24 mouse cellular contexts compared by ENCODE assay signal in the genomic region with DNA sequence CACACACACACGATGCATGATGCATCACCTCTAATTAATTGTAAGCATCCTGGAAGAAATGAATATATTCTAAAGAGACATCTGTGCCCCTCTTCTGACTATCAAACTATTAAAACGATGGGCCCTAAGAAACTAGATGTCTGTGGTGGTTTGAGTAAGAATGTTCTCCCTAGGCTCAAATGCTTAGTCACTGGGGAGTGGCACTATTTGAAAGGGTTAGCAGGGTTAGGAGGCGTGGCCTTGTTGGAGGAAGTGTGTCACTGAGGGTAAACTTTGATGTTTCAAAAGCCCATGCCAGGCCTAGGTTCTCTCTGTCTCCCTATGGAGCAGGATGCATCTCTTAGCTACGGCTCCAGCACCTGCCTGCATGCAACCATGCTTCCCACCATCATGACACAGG. TPM values are rescaled to one million over a fixed set of nuclear protein-coding genes. Genes with fewer than 3 reads are reported as not detected.
DNase-seq lines count a peak whose midpoint lies in the region; ATAC-seq and TF ChIP-seq lines count a peak whose summit lies in the region.
"Had no signal": no experiment of that assay in that cellular context is flagged by ENCODE, and none has a peak within 500 bp of the region (broad histone marks: within the 10 kb centered on the region; RNA-seq: fewer than 3 reads in every experiment).

No protein-coding gene starts in this region.

- peaks cover 9% of the 10 kb centered on the region; the same call in 1 of the 2 replicates for H3K36me3 ChIP-seq in E14TG2a.4 (ENCODE audit: insufficient read depth, low read length)
- H3K36me3 ChIP-seq in hindbrain, embryonic 13.5 days = no peaks in the 10 kb centered on the region
- H3K36me3 ChIP-seq: forebrain, embryonic 10.5 days; G1E; hindbrain, embryonic 15.5 days had no signal

- no peak overlapping the region for H3K9ac ChIP-seq in hindbrain, embryonic 13.5 days
- H3K9ac ChIP-seq: forebrain, embryonic 13.5 days; hindbrain, embryonic 15.5 days had no signal

- no peak overlapping the region for H3K4me2 ChIP-seq in hindbrain, embryonic 13.5 days
- H3K4me2 ChIP-seq: forebrain, embryonic 13.5 days; heart, embryonic 11.5 days; hindbrain, embryonic 15.5 days had no signal

- no peaks in the 10 kb centered on the region for H3K27me3 ChIP-seq in E14TG2a.4 (ENCODE audit: insufficient read depth, low read length)
- H3K27me3 ChIP-seq in hindbrain, embryonic 13.5 days = no peaks in the 10 kb centered on the region
- H3K27me3 ChIP-seq: forebrain, embryonic 13.5 days; hindbrain, embryonic 15.5 days had no signal

- H3K4me1 ChIP-seq in E14TG2a.4 (replicated peaks; ENCODE audit: low read depth, low read length) = peaks cover 90% of the 10 kb centered on the region
- H3K4me1 ChIP-seq in hindbrain, embryonic 13.5 days (replicated peaks) = no peaks in the 10 kb centered on the region
- H3K4me1 ChIP-seq: forebrain, embryonic 13.5 days; hindbrain, embryonic 15.5 days had no signal

- H3K9me3 ChIP-seq in E14TG2a.4 (ENCODE audit: low read length) = peaks cover 9% of the 10 kb centered on the region; the same call in 1 of the 2 replicates
- H3K9me3 ChIP-seq in hindbrain, embryonic 13.5 days = no peaks in the 10 kb centered on the region
- H3K9me3 ChIP-seq: forebrain, embryonic 10.5 days; forebrain, embryonic 13.5 days; hindbrain, embryonic 15.5 days had no signal

- DNase-seq in ES-CJ7 (ENCODE audit: low read depth, low spot score) (peak; percentile 85), R1 (ENCODE audit: low read depth, low spot score) (peak; percentile 98)
- no peak for DNase-seq in testis, postnatal 14 days (ENCODE audit: low spot score)
- DNase-seq: adrenal gland, adult 2 months; adrenal gland, postnatal 14 days; cerebellum, adult 2 months; cerebellum, postnatal 10 days; gastrocnemius, postnatal 10 days; gastrocnemius, postnatal 36 days; heart, postnatal 10 days; heart, postnatal 4 days; kidney, adult 8-10 months had no signal

- WGBS in hindbrain, embryonic 13.5 days = 94% methylated on average over 4 of the region's 4 CpGs

- no peak overlapping the region for H3K27ac ChIP-seq in hindbrain, embryonic 13.5 days
- H3K27ac ChIP-seq: forebrain, embryonic 10.5 days; forebrain, embryonic 13.5 days; hindbrain, embryonic 15.5 days had no signal

- H3K4me3 ChIP-seq in E14TG2a.4 (replicated peaks; ENCODE audit: low read length) = 0 out of 2 replicates have a peak overlapping the region, but pooled peaks have one; percentile 2
- H3K4me3 ChIP-seq in hindbrain, embryonic 13.5 days = no peak overlapping the region
- H3K4me3 ChIP-seq: forebrain, embryonic 10.5 days; forebrain, embryonic 13.5 days; hindbrain, embryonic 15.5 days had no signal

- ATAC-seq in megakaryocyte, adult 5-6 weeks (ENCODE audit: poor library complexity, severe bottlenecking) = peak; percentile 36
- no peak for ATAC-seq in hindbrain, embryonic 13.5 days (ENCODE audit: low FRiP score)
- ATAC-seq in megakaryocyte-erythroid progenitor cell, adult 5-6 weeks (replicated peaks; ENCODE audit: low FRiP score, low TSS enrichment, poor library complexity, severe bottlenecking) = no peak
- ATAC-seq in cerebellum, adult (ENCODE audit: insufficient number of reproducible peaks, low FRiP score, low TSS enrichment) = no peak
- ATAC-seq: forebrain, embryonic 13.5 days; forebrain, embryonic 16.5 days; intestine, postnatal 0 days had no signal

- TF ChIP-seq CTCF in E14TG2a.4 (conservative IDR thresholded peaks at IDR 0.05; ENCODE audit: low read length) = no peak

RNA-seq across cellular contexts. Expression of gene N4bp1, which starts 10.3 kb away (rescaled TPM):
- total RNA-seq in megakaryocyte, adult 5-6 weeks (2015) = 36.1 and 36.9 TPM in 2 replicates
- 27.2 and 32.2 TPM in 2 replicates for total RNA-seq in megakaryocyte, adult 5-6 weeks (2017)
- 10.0 and 10.6 TPM in 2 replicates for polyA plus RNA-seq in hindbrain, embryonic 13.5 days (2015; fragmentation: Nextera tagmentation; extraction: Ambion mirVana)
- total RNA-seq in megakaryocyte-erythroid progenitor cell, adult 5-6 weeks (2014; fragmentation: Nextera tagmentation) = 15.9 and 17.0 TPM in 2 replicates
- 11.1 and 14.5 TPM in 2 replicates for total RNA-seq in megakaryocyte-erythroid progenitor cell, adult 5-6 weeks (2017)
